In the genomic region with DNA sequence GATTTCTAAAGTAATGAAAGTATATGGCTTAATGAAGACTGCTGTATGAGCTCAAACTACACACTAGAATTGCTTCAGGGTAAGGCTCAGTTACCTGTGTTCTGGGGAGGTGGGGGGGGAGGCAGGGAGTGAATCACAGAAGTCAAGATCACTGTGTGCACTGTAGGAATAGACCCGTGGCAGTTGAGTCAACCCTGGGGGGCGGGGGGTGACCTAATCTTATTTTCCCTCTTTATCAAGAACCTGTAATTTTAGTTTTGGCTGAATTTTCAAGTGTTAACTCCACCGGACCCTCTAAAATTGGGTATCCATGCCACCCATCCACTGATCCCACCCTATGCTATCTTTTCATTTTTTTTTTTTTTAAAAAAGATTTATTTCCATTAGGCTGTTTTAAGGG, we compare ENCODE assay signal across 7 mouse cellular contexts. TPM values are rescaled to one million over a fixed set of nuclear protein-coding genes. Genes with fewer than 3 reads are reported as not detected.
DNase-seq lines count a peak whose midpoint lies in the region; ATAC-seq and TF ChIP-seq lines count a peak whose summit lies in the region.

No protein-coding gene starts in this region.

- peak overlapping the region; percentile 83 for H3K4me2 ChIP-seq in lung, embryonic 16.5 days (ENCODE audit: low read depth, low read length)
- peak overlapping the region; percentile 76 for H3K4me2 ChIP-seq in forebrain, postnatal 0 days (ENCODE audit: low read depth)
- 0 out of 2 replicates have a peak overlapping the region, but pooled peaks have one; percentile 71 for H3K4me2 ChIP-seq in liver, embryonic 15.5 days

- H3K4me3 ChIP-seq in lung, embryonic 16.5 days (ENCODE audit: low read length) = peak overlapping the region; percentile 86; the same call in 1 of the 2 replicates
- H3K4me3 ChIP-seq in forebrain, postnatal 0 days (ENCODE audit: low read depth, low read length) = peak overlapping the region; percentile 64; the same call in 1 of the 2 replicates
- H3K4me3 ChIP-seq in liver, embryonic 15.5 days (replicated peaks) = no peak overlapping the region
- H3K4me3 ChIP-seq in thymus, adult 2 months (ENCODE audit: control insufficient read depth, insufficient read depth, low read length) = no peak overlapping the region

- H3K36me3 ChIP-seq in lung, embryonic 16.5 days (ENCODE audit: control insufficient read depth, insufficient read depth, low read length) = no peaks in the 10 kb centered on the region
- no peaks in the 10 kb centered on the region for H3K36me3 ChIP-seq in forebrain, postnatal 0 days (ENCODE audit: insufficient read depth)
- H3K36me3 ChIP-seq in liver, embryonic 15.5 days (replicated peaks) = no peaks in the 10 kb centered on the region
- no peaks in the 10 kb centered on the region for H3K36me3 ChIP-seq in thymus, adult 2 months (ENCODE audit: control insufficient read depth, insufficient read depth, low read length)

- no peak for TF ChIP-seq POLR2A in thymus, adult 2 months (IDR thresholded peaks at IDR 0.05; ENCODE audit: control insufficient read depth, extremely low read depth, insufficient read depth, low read length, poor library complexity)

- DNase-seq in lung, postnatal 14 days = no peak
- no peak for DNase-seq in forebrain, postnatal 0 days
- DNase-seq in layer of hippocampus, postnatal 10 days (ENCODE audit: low spot score in 2 of 2) = no peak
- DNase-seq in adrenal gland, adult 2 months = no peak
- no peak for DNase-seq in thymus, adult 2 months

- 22% methylated on average over 3 of the region's 3 CpGs for WGBS in lung, embryonic 16.5 days
- WGBS in forebrain, postnatal 0 days = 33% methylated on average over 3 of the region's 3 CpGs
- 31% methylated on average over 3 of the region's 3 CpGs for WGBS in liver, embryonic 15.5 days (ENCODE audit: insufficient replicate concordance)
- 56% methylated on average over 3 of the region's 3 CpGs for WGBS in thymus, adult 2 months

- H3K4me1 ChIP-seq in lung, embryonic 16.5 days (replicated peaks; ENCODE audit: control insufficient read depth, insufficient read depth, low read length) = peaks cover 10% of the 10 kb centered on the region
- no peaks in the 10 kb centered on the region for H3K4me1 ChIP-seq in forebrain, postnatal 0 days (ENCODE audit: insufficient read depth)
- H3K4me1 ChIP-seq in liver, embryonic 15.5 days (replicated peaks) = 0 out of 2 replicates have a peak, but pooled peaks cover 2% of the 10 kb centered on the region
- peaks cover 9% of the 10 kb centered on the region for H3K4me1 ChIP-seq in thymus, adult 2 months (replicated peaks; ENCODE audit: control insufficient read depth, insufficient read depth, low read length)

- ATAC-seq in lung, embryonic 16.5 days (ENCODE audit: low read depth) = no peak
- no peak for ATAC-seq in forebrain, postnatal 0 days
- no peak for ATAC-seq in liver, embryonic 15.5 days (ENCODE audit: insufficient read depth)

- no peaks in the 10 kb centered on the region for H3K27me3 ChIP-seq in lung, embryonic 16.5 days (ENCODE audit: control insufficient read depth, insufficient read depth, low read depth, low read length)
- H3K27me3 ChIP-seq in forebrain, postnatal 0 days (ENCODE audit: insufficient read depth, low read length) = no peaks in the 10 kb centered on the region
- H3K27me3 ChIP-seq in liver, embryonic 15.5 days = peaks cover 62% of the 10 kb centered on the region
- H3K27me3 ChIP-seq in thymus, adult 2 months (ENCODE audit: control insufficient read depth, insufficient read depth, low read length) = peaks cover 8% of the 10 kb centered on the region

- peak overlapping the region; percentile 98; the same call in 1 of the 2 replicates for H3K9ac ChIP-seq in lung, embryonic 16.5 days (ENCODE audit: low read length)
- 0 out of 2 replicates have a peak overlapping the region, but pooled peaks have one; percentile 88 for H3K9ac ChIP-seq in forebrain, postnatal 0 days
- no peak overlapping the region for H3K9ac ChIP-seq in liver, embryonic 15.5 days

- no peaks in the 10 kb centered on the region; the same call in 1 of the 2 replicates for H3K9me3 ChIP-seq in lung, embryonic 16.5 days (ENCODE audit: control insufficient read depth, low read length)
- no peaks in the 10 kb centered on the region for H3K9me3 ChIP-seq in forebrain, postnatal 0 days (ENCODE audit: low read length)
- no peaks in the 10 kb centered on the region for H3K9me3 ChIP-seq in liver, embryonic 15.5 days (replicated peaks)

- H3K27ac ChIP-seq in lung, embryonic 16.5 days (ENCODE audit: low read length) = no peak overlapping the region
- no peak overlapping the region for H3K27ac ChIP-seq in forebrain, postnatal 0 days (ENCODE audit: low read depth, low read length)
- no peak overlapping the region for H3K27ac ChIP-seq in liver, embryonic 15.5 days (replicated peaks)
- H3K27ac ChIP-seq in thymus, adult 2 months (ENCODE audit: control insufficient read depth, insufficient read depth, low read length) = no peak overlapping the region

- TF ChIP-seq CTCF in forebrain, postnatal 0 days (IDR thresholded peaks at IDR 0.05; ENCODE audit: low read depth) = no peak
- no peak for TF ChIP-seq CTCF in thymus, adult 2 months (IDR thresholded peaks at IDR 0.05; ENCODE audit: borderline replicate concordance, control insufficient read depth, extremely low read depth, insufficient read depth, low read length, poor library complexity)

RNA-seq across cellular contexts. Expression of a gene that starts 0.9 kb away (rescaled TPM):
- polyA plus RNA-seq in lung, embryonic 16.5 days (2015; fragmentation: Nextera tagmentation; extraction: Ambion mirVana) = 5.5 and 6.6 TPM in 2 replicates
- total RNA-seq in forebrain, postnatal 0 days (2014; rRNA removed) = 22.5 and 23.3 TPM in 2 replicates
- 4.5 and 6.1 TPM in 2 replicates for polyA plus RNA-seq in forebrain, postnatal 0 days (2015; fragmentation: Nextera tagmentation; extraction: Ambion mirVana)
- 0.47 and 0.55 TPM in 2 replicates for polyA plus RNA-seq in liver, embryonic 15.5 days (2015; fragmentation: Nextera tagmentation; extraction: Ambion mirVana)
- total RNA-seq in layer of hippocampus, postnatal 10 days (2021) = 10 to 100 TPM; 23.2 to 24.2 TPM
- 10 to 100 TPM in 1 of 2 experiments, 1 to 10 TPM in 1; 9.0 to 13.5 TPM for total RNA-seq in adrenal gland, adult 2 months (2021)
- 9.3 and 10.3 TPM in 2 replicates for polyA plus RNA-seq in adrenal gland, adult 2 months (2012; rRNA removed)
- 9.6 and 10.1 TPM in 2 replicates for polyA plus RNA-seq in thymus, adult 2 months (2012; rRNA removed)

Comparison
In these comparisons a context has a peak if more than half of its experiments do, and no peak if none do; other contexts are left out.
1. H3K4me3 ChIP-seq: peak in lung, embryonic 16.5 days (single experiment) and forebrain, postnatal 0 days (single experiment); none in liver, embryonic 15.5 days (single experiment) and thymus, adult 2 months (single experiment).
2. Peak in every context shown above with its lines, with median percentiles within 50 percentile points of each other: H3K4me2 ChIP-seq.